Mouse (Mus musculus) lung, postnatal 0 days (tissue): ENCODE results near the gene Ptrh1.

Experiments
- CTCF ChIP-seq: IDR thresholded peaks from 2 replicates; pipeline ENCODE4 v1.5.1; 2016; ENCODE audit warnings: antibody characterized with exemption, mild to moderate bottlenecking
- EP300 ChIP-seq: IDR thresholded peaks from 2 replicates; pipeline ENCODE4 v1.6.1; 2016; ENCODE audit warnings: antibody characterized with exemption, mild to moderate bottlenecking, control low read depth

DNA sequence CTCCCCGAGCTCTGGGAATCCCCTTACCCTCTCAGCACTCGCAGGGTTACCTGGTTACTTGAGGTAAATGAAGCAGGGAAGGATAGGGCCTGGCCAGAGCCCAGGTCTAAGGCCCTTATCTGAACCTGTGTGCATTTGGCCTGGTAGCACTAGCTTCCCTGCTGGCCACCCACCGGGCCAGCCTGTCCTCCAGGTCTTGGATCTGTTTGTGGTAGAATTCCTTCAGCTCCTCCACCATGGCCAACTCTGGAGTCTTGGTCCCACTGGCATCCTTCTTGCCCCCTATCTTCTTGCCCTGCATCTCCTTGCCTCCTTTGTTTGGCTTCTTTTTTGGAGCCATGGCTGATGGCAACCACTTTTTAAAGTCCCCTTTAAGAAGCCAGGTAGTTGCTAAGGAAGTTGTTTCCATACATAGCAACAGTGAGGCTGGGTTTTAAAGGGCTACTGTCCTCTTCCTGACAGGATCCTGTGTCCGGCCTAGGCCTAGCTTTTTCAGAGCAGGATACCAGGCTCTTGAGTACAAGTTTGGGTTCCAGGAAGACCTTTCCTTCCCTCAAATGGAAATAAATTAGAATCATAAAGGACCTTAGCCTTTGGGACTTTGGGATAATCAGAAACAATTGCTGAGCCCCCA is 8.6 kb downstream of the Ptrh1 start, which contains the start of gene Cfap157:
- TF ChIP-seq CTCF (no peak), EP300 (no peak)
